Mouse (Mus musculus) right cerebral cortex, postnatal 25 days (tissue): ENCODE data around the gene Gpam.

ENCODE experiments used
- DNase-seq: peaks from one replicate; pipeline ENCODE4 v3.0.0; 2022

The Gpam gene

DNA sequence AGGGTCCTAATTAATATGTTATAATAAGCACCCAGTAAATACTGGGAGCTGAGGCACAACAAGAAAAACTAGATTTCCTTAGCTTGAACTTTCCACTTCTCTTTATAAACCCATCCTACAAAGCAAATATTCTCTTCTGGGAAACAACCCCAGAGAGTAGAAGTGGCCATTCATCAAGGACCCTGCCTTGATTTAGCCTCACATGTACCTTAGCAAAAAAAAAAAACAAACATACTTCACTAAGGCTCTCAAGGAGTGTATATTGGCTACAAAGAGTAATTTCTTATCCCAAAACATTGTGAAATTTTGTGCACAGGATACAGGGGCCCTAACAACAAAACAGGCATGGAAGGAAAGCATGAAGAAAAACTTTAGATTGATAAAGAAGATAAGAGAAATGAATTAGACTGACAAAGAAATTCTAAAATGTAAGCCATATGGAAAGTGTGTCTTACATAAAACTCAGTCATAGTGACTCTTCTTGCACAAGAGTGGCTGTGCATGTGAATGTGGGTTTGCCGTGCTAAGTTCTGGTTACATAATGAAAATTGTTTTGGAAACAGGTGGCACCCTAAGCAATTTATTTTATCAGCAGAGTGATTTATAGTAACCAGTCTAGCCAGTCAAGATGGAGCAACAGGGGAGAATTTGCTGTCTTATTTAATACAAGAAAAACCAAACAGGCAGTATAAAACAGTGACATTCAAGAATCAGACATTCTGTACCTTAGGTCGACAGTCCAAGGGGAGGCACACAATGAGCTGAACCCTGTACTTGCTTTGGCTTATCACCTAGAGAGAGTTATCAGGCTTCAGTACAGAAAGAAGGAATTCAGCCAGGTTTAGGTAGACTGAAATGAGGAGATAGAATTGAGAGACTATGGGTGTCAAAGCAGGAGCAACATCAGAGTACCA lies 26.6 kb downstream of the Gpam start:
- DNase-seq, result no peak

DNA sequence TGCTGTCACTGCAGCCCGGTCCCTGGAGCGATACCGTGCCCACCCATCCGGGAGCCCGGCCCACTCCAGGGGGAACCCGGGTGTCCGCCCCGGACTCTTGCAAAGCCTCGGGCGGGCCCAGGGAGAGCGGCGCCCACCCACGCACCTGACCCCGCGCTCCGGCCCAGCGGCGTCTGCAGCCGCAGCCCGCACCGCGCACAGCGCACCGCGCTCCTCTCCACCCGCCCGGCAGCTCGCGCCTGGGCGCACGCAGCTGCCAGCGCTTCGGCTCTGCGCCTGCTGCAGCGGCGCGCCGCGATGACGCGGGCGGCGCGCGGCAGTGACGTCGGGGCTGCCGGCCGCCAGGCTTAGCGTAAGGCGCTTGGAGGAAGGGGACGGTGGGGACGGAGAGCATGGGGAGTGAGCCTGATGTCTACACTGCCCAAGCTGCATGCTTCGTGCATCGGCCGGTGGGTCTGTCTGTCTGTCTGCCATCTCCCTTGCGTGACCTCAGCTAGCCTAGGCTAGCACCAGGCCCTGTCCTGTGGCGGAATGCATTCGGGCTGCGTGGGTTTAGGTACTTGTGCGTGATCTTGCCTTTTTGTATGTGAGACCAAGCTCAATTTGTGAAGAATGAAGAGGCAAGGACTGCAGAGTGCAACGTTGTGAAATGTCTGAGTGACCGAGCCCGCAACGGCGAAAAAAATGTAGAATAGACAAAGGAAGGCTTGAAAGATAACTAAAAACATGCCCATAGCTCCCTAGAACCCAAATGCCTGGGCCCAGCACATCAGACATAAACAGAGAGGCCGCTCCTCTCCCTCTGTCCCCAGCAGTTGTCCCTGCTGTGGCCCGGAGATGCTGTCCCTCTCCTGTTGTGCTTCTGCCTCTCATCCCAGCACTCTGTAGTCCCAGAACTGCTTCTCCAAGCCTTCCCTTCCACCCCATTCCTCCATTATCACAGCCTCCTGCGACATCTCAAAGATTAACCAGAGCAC lies 27.6 kb downstream of the Gpam start:
- DNase-seq, result peak; percentile 88

DNA sequence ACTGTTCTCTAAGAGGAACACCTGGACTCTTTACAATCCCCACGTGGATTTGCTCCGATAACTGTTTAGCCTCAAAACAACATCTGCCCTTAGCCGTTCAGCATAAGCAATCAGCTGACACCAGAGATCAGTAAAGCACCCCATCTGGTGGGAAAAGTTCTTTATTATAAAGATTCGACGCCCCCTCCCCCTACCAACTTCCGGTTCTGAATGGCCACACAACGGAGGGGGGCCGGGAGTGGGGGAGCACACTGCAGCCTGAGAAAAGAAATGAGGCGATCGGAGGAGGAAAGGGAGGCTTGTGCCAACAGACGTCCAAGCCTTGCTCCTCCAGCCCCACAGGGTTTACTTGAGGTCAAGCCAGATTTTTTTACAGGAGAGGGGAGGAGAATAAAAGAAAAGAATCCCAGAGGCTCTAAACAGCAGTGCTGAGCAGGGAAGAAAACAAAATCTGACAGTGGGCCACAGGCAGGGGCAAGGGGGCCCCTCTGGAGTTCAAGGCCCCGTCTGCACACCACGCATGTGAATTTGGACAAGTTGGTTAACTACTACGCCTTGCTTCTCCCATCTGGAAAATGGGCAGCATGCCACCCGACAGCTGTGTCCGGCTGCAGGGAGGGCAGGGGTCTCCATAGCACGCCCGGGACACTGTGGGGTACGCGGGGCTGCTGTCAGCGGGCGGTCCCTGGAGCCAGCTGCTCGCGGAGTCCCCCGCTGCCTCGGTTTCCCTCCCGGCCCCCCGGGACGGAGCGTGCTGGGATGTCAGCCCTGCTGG lies 28.4 kb downstream of the Gpam start:
- no peak for DNase-seq

DNA sequence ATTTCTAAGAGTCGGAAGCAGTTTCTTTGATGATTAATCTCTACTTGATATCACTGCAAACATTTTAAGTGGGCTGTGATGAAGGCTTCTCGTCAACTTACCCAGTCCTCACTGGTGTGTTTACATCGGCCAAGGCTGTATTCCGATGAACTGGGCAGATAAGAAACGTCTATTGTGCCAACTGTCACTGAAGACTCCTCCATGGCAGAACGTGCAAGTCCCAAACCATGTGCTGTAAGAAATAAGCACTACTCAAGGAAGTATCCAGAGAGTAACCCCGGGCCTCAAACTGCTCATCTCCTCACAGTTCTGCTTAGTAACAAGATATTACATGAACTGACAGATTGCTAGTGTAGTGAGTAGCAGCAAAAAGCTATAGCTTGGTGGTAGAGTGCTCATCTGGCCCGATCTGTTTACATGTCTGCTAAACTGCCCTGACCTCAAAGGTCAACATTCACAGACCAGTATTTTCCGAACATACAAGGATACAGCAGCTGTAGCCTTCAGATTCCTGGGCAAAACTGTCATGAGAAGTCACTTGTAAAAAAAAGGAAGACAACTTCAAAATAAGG lies 29.6 kb downstream of the Gpam start:
- DNase-seq, result no peak

DNA sequence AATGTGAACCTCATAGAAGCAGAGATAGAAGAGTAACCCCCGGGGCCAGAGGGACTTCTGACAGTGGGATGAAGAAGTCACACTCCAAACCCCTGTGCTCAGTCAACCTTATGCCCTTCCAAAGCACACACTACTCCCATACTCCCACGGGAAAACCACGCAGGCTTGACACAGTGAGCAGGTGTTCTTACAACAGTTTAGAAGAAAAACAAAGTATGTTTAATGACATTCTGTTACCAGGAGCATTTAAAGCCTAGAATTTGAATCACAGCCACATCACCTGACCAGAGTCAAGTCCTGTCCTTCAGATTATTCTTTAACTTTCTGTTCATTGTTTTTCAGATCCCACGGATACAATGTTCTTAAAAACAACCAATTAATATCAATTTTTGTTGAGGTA lies 30.4 kb downstream of the Gpam start:
- DNase-seq, result no peak

DNA sequence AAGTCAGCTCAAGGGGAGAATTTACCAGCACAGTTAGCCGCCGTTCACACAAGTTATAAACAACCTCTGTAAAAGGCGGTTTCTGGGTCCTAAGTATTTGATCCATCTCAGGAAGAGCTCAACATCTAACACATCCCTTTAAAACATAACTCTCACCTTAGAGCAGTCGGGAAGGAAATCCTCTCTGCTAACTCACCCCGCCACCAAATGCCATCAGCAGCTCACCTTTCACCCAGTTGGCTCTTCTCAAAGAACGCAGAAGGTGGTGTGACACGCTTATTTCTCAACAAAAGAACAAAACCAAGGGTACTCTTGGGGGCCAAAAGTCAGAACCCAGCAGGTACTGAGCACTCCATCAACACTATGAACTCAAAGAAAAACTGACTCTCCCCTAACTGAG lies 31.5 kb downstream of the Gpam start:
- no peak for DNase-seq

DNA sequence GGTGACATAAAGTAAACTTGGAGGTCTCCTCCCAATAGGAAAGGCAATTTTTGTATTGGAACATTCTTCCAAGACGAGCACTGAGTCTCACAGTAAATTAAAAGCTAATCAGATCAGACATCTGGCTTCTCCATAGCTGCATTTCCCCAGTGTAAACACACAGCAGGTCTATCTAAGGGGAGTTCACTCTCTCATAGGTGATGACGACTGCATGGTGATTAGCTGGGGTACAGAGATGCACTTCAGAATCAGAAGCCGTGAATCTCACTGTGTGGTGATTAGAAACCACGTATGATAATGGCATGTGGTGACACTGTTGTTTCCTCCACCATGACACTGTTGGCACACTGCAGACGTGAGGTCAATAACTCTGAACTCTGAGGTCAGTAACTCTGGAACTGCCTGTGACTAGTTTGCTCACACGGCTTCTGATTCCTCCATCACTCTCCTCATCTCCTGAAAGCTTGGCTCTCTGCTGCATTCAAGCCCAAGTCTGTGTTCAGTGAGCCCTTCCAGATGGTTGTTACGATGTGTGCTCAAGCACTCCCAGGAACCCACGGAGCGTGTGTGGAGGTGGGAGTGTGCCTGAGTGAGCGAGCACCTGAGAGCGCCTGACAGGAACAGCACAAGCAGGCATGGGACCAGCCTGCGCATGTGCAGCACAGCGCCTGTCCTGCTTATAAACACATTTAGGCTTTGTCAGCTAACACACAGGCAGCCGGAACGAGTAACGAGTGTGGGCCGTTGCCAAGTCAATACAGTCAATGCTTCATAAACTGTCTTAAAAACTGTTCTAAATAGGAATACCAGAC lies 35.2 kb downstream of the Gpam start:
- DNase-seq, result peak; percentile 54

DNA sequence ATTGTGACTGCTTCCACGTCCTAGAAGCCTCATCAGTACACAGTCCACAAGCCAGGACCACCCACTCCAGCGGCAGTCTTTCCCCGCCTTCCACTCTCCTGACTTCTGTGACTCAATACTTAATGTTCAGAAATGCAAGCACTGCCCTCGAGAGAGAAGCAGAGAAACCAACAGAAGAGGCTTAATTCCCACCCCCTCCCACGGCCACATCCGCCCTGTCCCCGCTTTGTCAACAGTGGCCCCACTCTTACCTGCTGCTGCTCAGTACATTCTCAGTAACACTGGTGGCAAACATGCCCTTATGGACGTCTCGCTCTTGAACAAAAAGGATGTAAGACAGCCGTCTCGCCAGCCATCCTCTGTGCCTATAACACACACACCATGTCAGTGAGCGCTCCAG lies 36.2 kb downstream of the Gpam start:
- DNase-seq, result no peak

DNA sequence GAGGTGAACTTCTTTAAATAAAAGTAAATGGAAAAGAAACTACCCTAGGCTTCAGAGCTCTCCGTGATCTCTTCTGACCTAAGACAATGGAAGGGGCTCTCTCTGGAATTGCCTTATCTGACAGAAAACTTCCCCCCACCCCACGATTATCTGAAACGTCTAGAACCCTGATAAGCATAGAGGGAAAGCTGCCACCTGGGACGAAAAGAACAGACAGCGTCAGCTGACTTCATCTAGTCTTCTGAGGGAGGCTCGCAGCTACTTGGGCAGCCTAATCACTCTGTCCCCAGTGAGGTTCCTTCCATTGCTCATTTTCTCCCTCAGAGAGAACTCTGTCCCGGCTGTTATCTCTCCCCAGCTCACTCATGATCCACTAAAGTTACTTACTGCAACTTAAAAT lies 36.9 kb downstream of the Gpam start:
- DNase-seq, result no peak

DNA sequence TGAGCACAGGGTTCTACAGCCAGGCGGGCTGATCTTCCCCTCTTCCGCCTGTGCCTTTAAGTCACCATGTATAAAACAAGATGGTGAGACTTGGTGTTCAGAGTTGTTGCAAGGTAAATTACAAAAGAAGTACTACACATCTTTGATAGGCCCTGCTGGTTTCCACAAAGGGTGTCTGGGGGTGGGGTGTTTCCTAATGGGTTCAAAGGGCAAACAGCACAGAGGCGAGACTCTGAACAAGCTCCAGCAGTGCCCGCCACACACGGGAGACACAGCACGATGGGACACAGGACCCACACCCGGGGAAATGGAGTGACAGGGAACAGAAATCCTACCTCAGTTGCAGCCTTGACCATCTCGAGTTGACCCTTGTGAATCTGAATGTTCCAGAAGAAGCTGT lies 39.3 kb downstream of the Gpam start:
- no peak for DNase-seq

DNA sequence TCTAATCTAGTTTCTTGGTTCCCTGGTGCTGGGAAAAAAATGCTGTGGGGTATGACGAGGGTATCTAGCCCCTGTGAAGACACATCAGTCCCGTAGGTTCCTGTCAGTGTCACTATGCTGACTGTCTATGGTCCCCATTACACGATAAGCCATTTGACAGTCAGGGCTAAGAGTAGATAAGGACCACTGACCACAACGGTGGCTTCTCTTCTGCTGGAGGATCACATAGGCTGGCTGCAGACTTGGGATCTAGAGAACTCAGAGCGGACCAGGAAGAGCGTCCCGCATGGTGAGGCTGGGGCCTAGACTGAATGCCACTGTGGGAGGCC lies 41.2 kb downstream of the Gpam start:
- no peak for DNase-seq

DNA sequence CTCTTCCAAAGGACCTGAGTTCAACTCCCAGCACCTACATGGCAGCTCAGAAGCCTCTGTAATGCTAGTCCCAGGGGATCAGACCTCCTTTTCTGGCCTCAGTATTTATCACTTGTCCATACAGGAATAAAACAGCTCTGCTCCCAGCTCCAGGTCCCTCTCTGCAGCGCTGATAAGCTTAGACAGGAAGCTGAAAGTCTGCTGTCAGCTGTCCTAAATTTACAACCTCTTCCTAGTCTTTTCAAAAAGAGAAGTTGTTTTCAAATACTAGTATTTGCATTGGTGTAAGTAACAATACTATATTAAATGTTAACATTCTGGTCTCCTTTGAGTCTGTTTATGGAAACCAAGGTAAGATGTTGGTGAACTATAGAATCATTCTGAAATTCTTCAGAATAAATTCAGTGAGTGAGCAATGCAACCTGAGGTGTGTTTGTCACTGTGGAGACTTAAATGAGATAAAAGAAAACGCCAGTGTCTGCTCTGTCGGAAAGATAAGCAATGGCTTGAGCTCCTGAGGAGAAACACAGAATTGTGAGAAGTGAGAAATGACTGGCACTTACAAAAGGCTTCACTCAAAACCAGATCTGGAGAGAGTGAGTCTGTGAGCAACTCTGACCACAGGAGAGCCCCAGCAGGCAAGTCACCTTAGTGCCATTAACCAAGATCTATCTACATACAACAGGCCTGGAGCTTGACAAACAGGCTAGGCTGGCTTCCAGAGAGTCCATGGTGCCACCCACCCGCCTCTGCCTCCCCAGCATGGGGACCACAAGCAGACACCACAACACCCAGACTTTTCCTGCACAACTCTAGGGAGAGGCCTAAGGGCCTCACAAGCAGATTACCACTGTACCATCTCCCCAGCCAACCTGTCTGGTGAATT lies 41.8 kb downstream of the Gpam start:
- no peak for DNase-seq

DNA sequence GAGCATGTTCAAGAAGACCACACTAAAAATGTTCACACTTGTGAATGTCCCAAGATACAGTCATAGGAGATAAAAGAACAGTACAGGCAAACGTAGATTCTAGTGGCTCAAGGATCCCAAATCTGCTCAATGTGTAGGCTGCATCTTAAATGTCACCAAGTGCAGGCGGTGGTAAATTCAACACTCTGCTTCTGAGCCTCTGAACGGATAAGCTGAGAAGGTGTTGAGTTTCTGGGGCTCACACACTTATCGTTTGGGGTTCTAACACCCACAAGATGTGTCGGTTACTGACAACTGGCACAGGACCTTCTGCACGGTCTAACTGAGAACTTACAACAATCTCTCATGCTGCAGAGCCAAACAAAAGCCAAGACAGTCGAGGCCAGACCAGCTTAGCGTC lies 50.2 kb downstream of the Gpam start:
- DNase-seq, result no peak

DNA sequence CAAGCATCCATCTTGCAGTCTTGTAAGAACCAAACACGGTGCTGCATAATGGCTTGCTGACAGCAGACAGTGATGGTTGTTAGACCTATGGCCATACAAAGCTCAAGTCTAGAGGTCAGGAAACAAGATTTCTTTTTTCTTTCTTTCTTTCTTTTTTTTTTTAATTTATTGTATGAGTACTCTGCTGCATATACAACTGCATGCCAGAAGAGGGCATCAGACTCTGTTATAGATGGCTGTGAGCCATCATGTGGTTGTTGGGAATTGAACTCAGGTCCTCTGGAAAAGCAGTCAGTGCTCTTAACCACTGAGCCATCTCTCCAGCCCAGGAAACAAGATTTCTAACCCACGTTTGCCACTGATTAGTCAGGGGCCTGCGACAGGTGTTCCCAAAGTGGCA lies 54.0 kb downstream of the Gpam start:
- DNase-seq, result no peak

DNA sequence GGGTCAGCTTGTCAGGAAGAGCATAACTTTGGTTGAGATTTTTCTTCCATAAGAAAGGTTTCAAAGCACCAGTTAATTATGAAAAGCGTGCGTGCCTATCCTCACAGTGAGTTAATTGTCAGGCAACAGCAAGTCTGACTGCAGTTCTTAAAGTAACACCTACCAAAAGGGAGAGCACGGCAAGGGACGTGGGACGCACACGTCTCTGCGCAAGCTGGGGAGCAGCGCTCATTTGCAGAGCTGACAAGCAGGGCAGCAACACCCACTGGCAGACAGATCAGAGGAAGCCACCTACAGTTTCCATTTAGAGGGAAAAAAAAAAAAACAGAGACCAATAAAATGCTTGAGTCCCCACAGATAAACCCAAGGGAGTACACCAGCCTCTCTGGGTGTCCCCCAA lies 58.0 kb downstream of the Gpam start:
- DNase-seq, result no peak

DNA sequence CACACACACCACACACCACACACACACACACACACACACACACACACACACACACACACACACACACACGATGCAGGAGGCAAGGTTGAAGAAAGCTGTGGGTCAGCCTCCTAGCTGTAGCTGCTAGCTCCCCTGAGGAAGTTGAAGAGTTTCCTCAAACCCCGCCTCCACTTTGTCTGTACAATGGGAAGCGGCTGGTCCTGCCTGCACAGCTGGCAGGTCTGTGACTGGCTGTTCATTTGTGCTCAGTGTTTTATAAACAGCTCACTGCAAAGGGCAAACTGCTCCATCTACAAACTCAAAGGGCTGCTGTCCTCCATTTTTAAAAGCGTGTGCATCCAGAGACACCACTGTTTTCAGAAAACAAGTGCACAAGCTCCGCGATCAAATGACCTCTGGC lies 63.8 kb downstream of the Gpam start:
- DNase-seq, result no peak

DNA sequence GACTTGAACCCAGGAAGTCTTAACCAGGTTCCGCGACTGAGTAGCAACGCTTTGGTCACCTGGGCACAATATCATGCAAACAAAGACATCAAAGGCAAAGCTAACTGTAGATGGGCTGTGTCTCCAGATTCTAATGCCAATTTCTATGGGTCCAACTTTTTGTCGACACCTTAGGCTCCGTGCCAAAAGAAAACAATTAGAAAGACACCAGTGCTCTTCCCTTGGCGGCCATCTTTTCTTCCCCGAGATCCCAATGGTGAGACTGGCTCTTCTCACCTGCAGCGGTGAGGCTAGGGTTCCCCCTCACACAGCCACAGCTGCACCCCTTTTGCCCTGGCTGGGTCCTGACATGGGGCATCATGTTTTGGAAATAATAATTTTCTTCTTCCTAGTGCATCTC lies 64.5 kb downstream of the Gpam start:
- DNase-seq, result no peak

DNA sequence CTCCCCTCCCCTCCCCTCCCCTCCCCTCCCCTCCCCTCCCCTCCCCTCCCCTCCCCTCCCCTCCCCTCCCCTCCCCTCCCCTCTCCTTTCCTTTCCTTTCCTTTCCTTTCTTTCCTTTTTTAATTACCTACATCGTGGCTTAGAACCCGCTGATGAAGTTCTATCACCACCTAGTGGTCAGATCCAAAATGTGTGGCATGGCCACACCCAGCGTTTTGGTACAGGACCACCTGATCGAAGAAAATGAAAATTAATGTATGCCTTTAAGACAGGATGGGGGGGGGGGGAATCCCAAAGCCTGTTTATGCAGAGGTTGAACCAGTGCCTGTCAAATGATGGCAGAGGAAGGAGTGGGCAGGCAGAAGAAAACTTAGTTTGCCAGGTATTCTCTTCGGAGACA lies 65.1 kb downstream of the Gpam start:
- DNase-seq, result peak; percentile 49

DNA sequence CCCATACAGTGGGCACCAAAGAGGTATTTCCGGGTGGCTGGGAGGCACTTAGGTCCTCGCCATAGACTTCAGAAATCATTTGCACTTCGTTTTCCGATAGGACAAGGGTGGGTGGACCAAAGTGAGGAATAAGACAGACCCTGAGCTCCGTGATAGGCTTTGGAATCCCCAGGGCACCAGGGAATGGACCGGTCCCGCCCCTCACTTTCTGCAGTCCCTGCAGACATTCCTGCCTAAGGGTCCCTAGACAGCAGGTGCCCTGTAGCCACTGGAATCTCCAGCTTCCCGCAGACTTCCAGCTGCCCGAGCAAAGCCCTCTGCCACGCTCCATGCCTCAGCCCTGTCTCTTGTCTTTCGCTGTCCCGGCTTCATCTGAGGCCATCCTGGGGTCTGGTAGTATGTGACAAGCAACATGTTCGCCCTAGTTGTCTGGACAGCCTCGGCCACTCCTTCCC lies 65.6 kb downstream of the Gpam start:
- DNase-seq, result no peak

DNA sequence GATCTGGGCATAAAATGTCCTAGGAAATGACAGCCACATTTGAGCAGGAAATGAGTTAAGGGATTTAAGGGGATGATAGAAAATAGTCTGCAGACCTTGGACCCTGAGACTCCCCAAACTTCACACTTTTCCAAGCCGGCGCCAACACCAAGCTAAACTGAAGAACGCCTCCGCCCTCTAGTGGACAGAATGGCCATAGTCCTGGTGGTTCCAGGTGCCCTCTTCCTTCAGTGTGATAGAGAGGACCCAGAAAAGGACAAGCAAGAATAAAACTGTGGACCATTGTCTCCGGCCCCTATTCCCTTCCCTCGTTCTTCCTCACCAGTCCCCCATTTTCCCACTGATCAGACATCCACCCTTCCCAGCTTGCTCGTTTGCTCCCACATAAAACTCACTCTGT lies 66.1 kb downstream of the Gpam start:
- peak; percentile 70 for DNase-seq

DNA sequence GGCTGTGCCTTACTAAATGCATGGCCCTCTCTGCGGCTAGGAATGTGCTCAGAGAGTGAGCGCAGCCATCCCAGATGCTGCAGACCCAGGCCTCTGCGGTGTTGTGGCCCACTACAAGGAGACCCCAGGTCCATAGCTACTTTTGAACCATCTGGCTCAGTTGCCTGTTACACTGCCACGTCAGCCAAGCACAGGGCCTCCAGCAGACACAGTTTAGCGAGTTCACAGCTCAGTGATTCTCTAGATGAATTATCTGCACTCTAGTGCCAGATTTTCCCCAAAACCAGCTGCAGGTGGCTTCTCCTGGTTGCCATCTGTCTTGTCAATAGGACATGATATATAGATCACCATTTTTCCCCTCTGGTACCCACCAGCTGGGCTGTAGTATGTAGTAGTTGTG lies 69.6 kb downstream of the Gpam start:
- DNase-seq, result no peak
